Comparison of ENCODE assay signal across 8 mouse cellular contexts in genomic region chr9:19621843-19622822, GRCm38 (mm10). TPM values are rescaled to one million over a fixed set of nuclear protein-coding genes. Genes with fewer than 3 reads are reported as not detected.
A peak's percentile ranks its signal among the peaks of the same experiment; 100 is the strongest.
DNase-seq lines count a peak whose midpoint lies in the region; ATAC-seq and TF ChIP-seq lines count a peak whose summit lies in the region.

Gene Zfp317, plus strand, starts transcription at chr9:19622102.

- no peak within 1 kb of the TSS for H3K4me2 ChIP-seq in CH12.LX (ENCODE audit: insufficient read depth, low read depth, poor library complexity, severe bottlenecking)
- peak within 1 kb of the TSS; percentile 31; the same call in 1 of the 2 replicates for H3K4me2 ChIP-seq in forebrain, embryonic 11.5 days (ENCODE audit: low read depth, low read length, severe bottlenecking)
- H3K4me2 ChIP-seq in heart, embryonic 16.5 days (ENCODE audit: low read depth, low read length) = peak within 1 kb of the TSS; percentile 61
- H3K4me2 ChIP-seq in liver, embryonic 15.5 days = peak within 1 kb of the TSS; percentile 66
- H3K4me2 ChIP-seq in neural tube, embryonic 12.5 days (replicated peaks) = peak within 1 kb of the TSS; percentile 51

- TF ChIP-seq POLR2A in CH12.LX (IDR thresholded peaks at IDR 0.05; ENCODE audit: low read depth, low read length) = peak; percentile 82

- TF ChIP-seq RAD21 in CH12.LX (IDR thresholded peaks at IDR 0.05; ENCODE audit: low read depth, low read length) = no peak

- H3K4me3 ChIP-seq in CH12.LX (replicated peaks in 1 of 3; ENCODE audit: low read depth in 2 of 3, low read length in 2 of 3, poor library complexity in 1 of 3) = peak within 1 kb of the TSS; percentile 61 to 94 (median 76)
- peak within 1 kb of the TSS; percentile 40 for H3K4me3 ChIP-seq in forebrain, embryonic 11.5 days (ENCODE audit: low read depth, low read length)
- peak within 1 kb of the TSS; percentile 86 for H3K4me3 ChIP-seq in heart, embryonic 16.5 days (ENCODE audit: low read length)
- peak within 1 kb of the TSS; percentile 67 for H3K4me3 ChIP-seq in liver, embryonic 15.5 days (replicated peaks)
- peak within 1 kb of the TSS; percentile 50 for H3K4me3 ChIP-seq in neural tube, embryonic 12.5 days

- peak; percentile 95 for ATAC-seq in forebrain, embryonic 11.5 days (replicated peaks; ENCODE audit: low FRiP score)
- ATAC-seq in heart, embryonic 16.5 days (replicated peaks; ENCODE audit: extremely low read depth, insufficient read depth, low FRiP score) = peak; percentile 98
- ATAC-seq in liver, embryonic 15.5 days (ENCODE audit: insufficient read depth) = peak; percentile 94
- ATAC-seq in neural tube, embryonic 12.5 days (ENCODE audit: low FRiP score, low read depth) = peak; percentile 97

- in situ Hi-C loops in CH12.LX (cut with MboI; ENCODE audit: low pct_ligation_motif_present, low pct_unique_long_range_greater_than_20kb, low sequenced_read_pairs) = no loop called here

- dilution Hi-C loops in CH12.LX (cut with MboI; ENCODE audit: extremely low pct_ligation_motif_present, extremely low pct_unique_long_range_greater_than_20kb, low sequenced_read_pairs) = no loop called here

- no peaks in the 10 kb centered on the region for H3K9me3 ChIP-seq in CH12.LX (replicated peaks; ENCODE audit: low read length)
- H3K9me3 ChIP-seq in forebrain, embryonic 11.5 days (ENCODE audit: control insufficient read depth, low read length) = no peaks in the 10 kb centered on the region
- H3K9me3 ChIP-seq in heart, embryonic 16.5 days (replicated peaks; ENCODE audit: control insufficient read depth, low read length) = no peaks in the 10 kb centered on the region
- H3K9me3 ChIP-seq in liver, embryonic 15.5 days (replicated peaks) = no peaks in the 10 kb centered on the region
- no peaks in the 10 kb centered on the region for H3K9me3 ChIP-seq in neural tube, embryonic 12.5 days

- WGBS in forebrain, embryonic 11.5 days = 2% methylated on average over 35 of the region's 35 CpGs
- WGBS in heart, embryonic 16.5 days = 2% methylated on average over 35 of the region's 35 CpGs
- 1% methylated on average over 35 of the region's 35 CpGs for WGBS in liver, embryonic 15.5 days (ENCODE audit: insufficient replicate concordance)
- 2% methylated on average over 35 of the region's 35 CpGs for WGBS in neural tube, embryonic 12.5 days

- H3K27me3 ChIP-seq in CH12.LX (replicated peaks) = no peaks in the 10 kb centered on the region
- no peaks in the 10 kb centered on the region for H3K27me3 ChIP-seq in forebrain, embryonic 11.5 days (ENCODE audit: control insufficient read depth, insufficient read depth, low read length)
- no peaks in the 10 kb centered on the region for H3K27me3 ChIP-seq in heart, embryonic 16.5 days (ENCODE audit: control insufficient read depth, insufficient read depth, low read length)
- H3K27me3 ChIP-seq in liver, embryonic 15.5 days = no peaks in the 10 kb centered on the region
- no peaks in the 10 kb centered on the region for H3K27me3 ChIP-seq in neural tube, embryonic 12.5 days (replicated peaks)

- TF ChIP-seq EP300 in CH12.LX (IDR thresholded peaks at IDR 0.05; ENCODE audit: low read length) = no peak

- no peak for TF ChIP-seq CTCF in CH12.LX (conservative IDR thresholded peaks at IDR 0.05 in 1 of 2, IDR thresholded peaks at IDR 0.05 in 1 of 2; ENCODE audit: low read depth in 2 of 2, low read length in 2 of 2)

- H3K27ac ChIP-seq in CH12.LX (ENCODE audit: insufficient read depth, low read depth) = peak within 1 kb of the TSS; percentile 77
- peak within 1 kb of the TSS; percentile 83 for H3K27ac ChIP-seq in forebrain, embryonic 11.5 days (ENCODE audit: low read depth, low read length)
- peak within 1 kb of the TSS; percentile 93 for H3K27ac ChIP-seq in heart, embryonic 16.5 days (ENCODE audit: low read length)
- peak within 1 kb of the TSS; percentile 85 for H3K27ac ChIP-seq in liver, embryonic 15.5 days (replicated peaks)
- 0 out of 2 replicates have a peak within 1 kb of the TSS, but pooled peaks have one; percentile 21 for H3K27ac ChIP-seq in neural tube, embryonic 12.5 days

- H3K79me2 ChIP-seq in CH12.LX (replicated peaks; ENCODE audit: control insufficient read depth, extremely low read depth, insufficient read depth, poor library complexity, severe bottlenecking) = 0 out of 2 replicates have a peak, but pooled peaks cover 1% of the 10 kb centered on the region

- peaks cover 4 to 18% of the 10 kb centered on the region in 2 experiments; a peak in 2 of 4 replicates for H3K4me1 ChIP-seq in CH12.LX (ENCODE audit: control insufficient read depth in 1 of 2, insufficient read depth in 2 of 2)
- no peaks in the 10 kb centered on the region for H3K4me1 ChIP-seq in forebrain, embryonic 11.5 days (replicated peaks; ENCODE audit: control insufficient read depth, insufficient read depth, low read length)
- no peaks in the 10 kb centered on the region for H3K4me1 ChIP-seq in heart, embryonic 16.5 days (ENCODE audit: control insufficient read depth, insufficient read depth, low read length)
- no peaks in the 10 kb centered on the region for H3K4me1 ChIP-seq in liver, embryonic 15.5 days (replicated peaks)
- H3K4me1 ChIP-seq in neural tube, embryonic 12.5 days = no peaks in the 10 kb centered on the region

- peaks cover 7 to 24% of the 10 kb centered on the region in 2 experiments for H3K36me3 ChIP-seq in CH12.LX (replicated peaks in 1 of 2; ENCODE audit: control insufficient read depth in 1 of 2, insufficient read depth in 1 of 2, low read length in 1 of 2)
- no peaks in the 10 kb centered on the region for H3K36me3 ChIP-seq in forebrain, embryonic 11.5 days (ENCODE audit: control insufficient read depth, insufficient read depth, low read length)
- H3K36me3 ChIP-seq in heart, embryonic 16.5 days (ENCODE audit: control insufficient read depth, insufficient read depth) = peaks cover 6% of the 10 kb centered on the region; the same call in 1 of the 2 replicates
- H3K36me3 ChIP-seq in liver, embryonic 15.5 days (replicated peaks) = peaks cover 8% of the 10 kb centered on the region; the same call in 1 of the 2 replicates
- H3K36me3 ChIP-seq in neural tube, embryonic 12.5 days = peaks cover 12% of the 10 kb centered on the region; the same call in 1 of the 2 replicates

- peak; percentile 99 for DNase-seq in CH12.LX (ENCODE audit: extremely low read depth)
- DNase-seq in c-Kit-positive CD71-positive TER-119-negative erythroid progenitor cells, embryonic 14.5 days (ENCODE audit: low read depth) = peak; percentile 96
- peak; percentile 86 for DNase-seq in forebrain, embryonic 11.5 days (ENCODE audit: low spot score)
- peak; percentile 86 to 98 for DNase-seq in kidney, postnatal 36 days
- peak; percentile 100 for DNase-seq in telencephalon, adult 2 months (ENCODE audit: low read depth, low spot score)

- H3K9ac ChIP-seq in CH12.LX (ENCODE audit: insufficient read depth, low read depth) = peak within 1 kb of the TSS; percentile 90
- H3K9ac ChIP-seq in forebrain, embryonic 11.5 days (ENCODE audit: low read length) = peak within 1 kb of the TSS; percentile 52
- H3K9ac ChIP-seq in heart, embryonic 16.5 days (ENCODE audit: low read length) = peak within 1 kb of the TSS; percentile 87
- H3K9ac ChIP-seq in liver, embryonic 15.5 days = peak within 1 kb of the TSS; percentile 57
- H3K9ac ChIP-seq in neural tube, embryonic 12.5 days = peak within 1 kb of the TSS; percentile 65

TF ChIP-seq in CH12.LX, 34 proteins besides CTCF, POLR2A, EP300 and RAD21 (continues in another document):
- no peak for TF ChIP-seq SMC3 (IDR thresholded peaks at IDR 0.05; ENCODE audit: low read depth, low read length)
- TF ChIP-seq MAZ (IDR thresholded peaks at IDR 0.05; ENCODE audit: low read depth, low read length) = no peak
- TF ChIP-seq CHD2 (IDR thresholded peaks at IDR 0.05; ENCODE audit: low read length) = peak; percentile 100
- TF ChIP-seq HCFC1 (IDR thresholded peaks at IDR 0.05; ENCODE audit: low read depth, low read length) = peak; percentile 91
- TF ChIP-seq CHD1 (IDR thresholded peaks at IDR 0.05; ENCODE audit: low read depth, low read length) = no peak
- TF ChIP-seq ZC3H11A (IDR thresholded peaks at IDR 0.05; ENCODE audit: low read depth, low read length) = no peak
- TF ChIP-seq JUND (conservative IDR thresholded peaks at IDR 0.05; ENCODE audit: low read depth, low read length) = peak; percentile 42; the same call in 1 of the 2 replicates
- peak; percentile 97 for TF ChIP-seq MYC (IDR thresholded peaks at IDR 0.05; ENCODE audit: low read depth, low read length)
- peak; percentile 44 for TF ChIP-seq ETS1 (conservative IDR thresholded peaks at IDR 0.05; ENCODE audit: low read depth, low read length)
- TF ChIP-seq UBTF (IDR thresholded peaks at IDR 0.05; ENCODE audit: low read depth, low read length) = no peak
- 0 out of 2 replicates have a peak, but pooled peaks have one; percentile 11 for TF ChIP-seq JUN (IDR thresholded peaks at IDR 0.05; ENCODE audit: insufficient read depth, low read depth, low read length)
- peak; percentile 95 for TF ChIP-seq KAT2A (IDR thresholded peaks at IDR 0.05; ENCODE audit: insufficient replicate concordance, low read length)
- peak; percentile 76 for TF ChIP-seq TCF12 (IDR thresholded peaks at IDR 0.05; ENCODE audit: low read depth, low read length)
- peak; percentile 79 for TF ChIP-seq NELFE (IDR thresholded peaks at IDR 0.05; ENCODE audit: low read depth, low read length)
- TF ChIP-seq MAFK (IDR thresholded peaks at IDR 0.05; ENCODE audit: insufficient replicate concordance, low read length) = no peak
- TF ChIP-seq GABPA (IDR thresholded peaks at IDR 0.05; ENCODE audit: insufficient replicate concordance, low read depth, low read length) = peak; percentile 57; the same call in 1 of the 2 replicates
- TF ChIP-seq MAX (IDR thresholded peaks at IDR 0.05; ENCODE audit: low read length) = peak; percentile 95
- TF ChIP-seq MEF2A (IDR thresholded peaks at IDR 0.05; ENCODE audit: borderline replicate concordance, low read depth, low read length) = peak; percentile 75; the same call in 1 of the 2 replicates
- peak; percentile 76 for TF ChIP-seq ZMIZ1 (IDR thresholded peaks at IDR 0.05; ENCODE audit: low read depth, low read length)
- peak; percentile 89 for TF ChIP-seq SIN3A (IDR thresholded peaks at IDR 0.05; ENCODE audit: low read length)
- TF ChIP-seq TBP (conservative IDR thresholded peaks at IDR 0.05; ENCODE audit: low read depth, low read length) = peak; percentile 79
- TF ChIP-seq ZNF384 (IDR thresholded peaks at IDR 0.05; ENCODE audit: low read depth, low read length) = no peak

RNA-seq across cellular contexts. Expression of gene Zfp317, which starts in this region (rescaled TPM):
- total RNA-seq in CH12.LX (2012; rRNA removed) = 12.2 and 15.6 TPM in 2 replicates
- 25.9 and 26.0 TPM in 2 replicates for total RNA-seq in CH12.LX (2014; rRNA removed)
- 10.2 and 10.7 TPM in 2 replicates for polyA plus RNA-seq in CH12.LX (2012; ENCODE audit: insufficient read length, low read depth)
- 41.9 and 48.2 TPM in 2 replicates for polyA plus RNA-seq in forebrain, embryonic 11.5 days (2014; fragmentation: Nextera tagmentation; extraction: Ambion mirVana)
- polyA plus RNA-seq in heart, embryonic 16.5 days (2015; fragmentation: Nextera tagmentation; extraction: Ambion mirVana) = 19.1 and 19.6 TPM in 2 replicates
- 7.0 TPM in 2 replicates for polyA plus RNA-seq in liver, embryonic 15.5 days (2015; fragmentation: Nextera tagmentation; extraction: Ambion mirVana)
- 37.9 and 40.6 TPM in 2 replicates for polyA plus RNA-seq in neural tube, embryonic 12.5 days (2016; fragmentation: Nextera tagmentation; extraction: Ambion mirVana)

Comparison
In these comparisons a context has a peak if more than half of its experiments do, and no peak if none do; other contexts are left out.
1. Peak in every context shown above with its lines: DNase-seq, ATAC-seq, H3K4me3 ChIP-seq and H3K27ac ChIP-seq.
2. H3K27ac ChIP-seq: peak in every context shown above with its lines; median percentile 93 in heart, embryonic 16.5 days; 85 in liver, embryonic 15.5 days; 83 in forebrain, embryonic 11.5 days; 77 in CH12.LX; 21 in neural tube, embryonic 12.5 days.